Mouse (Mus musculus) limb, embryonic 12.5 days (tissue): ENCODE measurements around the gene Tldc1. TPM values are rescaled to one million over a fixed set of nuclear protein-coding genes. Genes with fewer than 3 reads are reported as not detected.

ENCODE experiments used
- ATAC-seq: fragments of 200-750 bp; cut with Nextera tagmentation; 2 replicates; pipeline ENCODE4 v1.8.0; 2017; ENCODE audit warnings: low read depth, moderate TSS enrichment; ENCODE audit not compliant: insufficient number of reproducible peaks, insufficient read depth, low FRiP score, low TSS enrichment
- H3K27ac ChIP-seq: fragments of 300-500 bp; sonication (generic); 2 replicates; pipeline ENCODE4 v1.5.1; 2016; ENCODE audit warnings: mild to moderate bottlenecking, moderate library complexity
- H3K27me3 ChIP-seq: fragments of 300-500 bp; sonication (generic); 2 replicates; pipeline ENCODE4 v1.6.1; 2016; ENCODE audit warnings: mild to moderate bottlenecking, moderate library complexity
- H3K36me3 ChIP-seq: fragments of 300-500 bp; sonication (generic); 2 replicates; pipeline ENCODE4 v1.6.1; 2016; ENCODE audit warnings: mild to moderate bottlenecking, moderate library complexity
- H3K4me1 ChIP-seq: fragments of 300-500 bp; sonication (generic); replicated peaks from 2 replicates; pipeline ENCODE4 v1.6.1; 2016
- H3K4me2 ChIP-seq: fragments of 300-500 bp; sonication (generic); 2 replicates; pipeline ENCODE4 v1.6.1; 2016; ENCODE audit warnings: mild to moderate bottlenecking, moderate library complexity
- H3K4me3 ChIP-seq: fragments of 300-500 bp; sonication (generic); replicated peaks from 2 replicates; pipeline ENCODE4 v1.5.1; 2016; ENCODE audit warnings: mild to moderate bottlenecking
- H3K9ac ChIP-seq: fragments of 300-500 bp; sonication (generic); replicated peaks from 2 replicates; pipeline ENCODE4 v1.6.1; 2016; ENCODE audit warnings: mild to moderate bottlenecking, moderate library complexity
- H3K9me3 ChIP-seq: fragments of 300-500 bp; sonication (generic); 2 replicates; pipeline ENCODE4 v1.6.1; 2016; ENCODE audit warnings: mild to moderate bottlenecking, moderate library complexity
- WGBS: fragments of 180-500 bp; shearing (Covaris S2); methylation state at CpG from one replicate; pipeline ENCODE4 v1.1.7; 2016; 5-methylcytosine and 5-hydroxymethylcytosine counted together
- polyA plus RNA-seq: library from polyadenylated mRNA; unstranded; fragments of >200 nt; fragmentation: Nextera tagmentation; extraction: Ambion mirVana; gene quantifications from 2 replicates; pipeline ENCODE4 v1.2.1, GENCODE M21; 2016

The Tldc1 gene
- polyA plus RNA-seq, 1 experiment from 2014 or later, result 10.3 TPM

GRCm38 (mm10) chr8:119740634-119741033 is 37.6 kb downstream of the Tldc1 start:
- no peak for ATAC-seq
- Histone ChIP-seq H3K27me3 (no peaks in the 10 kb centered on the region), H3K27ac (no peak overlapping the region), H3K36me3 (no peaks in the 10 kb centered on the region), H3K4me1 (no peaks in the 10 kb centered on the region), H3K9me3 (no peaks in the 10 kb centered on the region), H3K4me2 (no peak overlapping the region), H3K9ac (no peak overlapping the region), H3K4me3 (no peak overlapping the region)
- 64% methylated on average over 4 of the region's 4 CpGs for WGBS

- Histone ChIP-seq H3K9me3 (no peaks in the 10 kb centered on the region), H3K4me3 (no peak overlapping the region), H3K9ac (no peak overlapping the region), H3K4me1 (no peaks in the 10 kb centered on the region), H3K36me3 (no peaks in the 10 kb centered on the region), H3K27ac (no peak overlapping the region), H3K27me3 (no peaks in the 10 kb centered on the region), H3K4me2 (no peak overlapping the region)
- WGBS, result 69% methylated on average over 19 of the region's 19 CpGs
- ATAC-seq, result no peak
Measured at GRCm38 (mm10) chr8:119738129-119738907, 39.9 kb downstream of the Tldc1 start.

- H3K9me3 ChIP-seq, result no peaks in the 10 kb centered on the region
- WGBS, result 82% methylated on average over 11 of the region's 11 CpGs
- no peak overlapping the region for H3K27ac ChIP-seq
- H3K27me3 ChIP-seq, result no peaks in the 10 kb centered on the region
- no peaks in the 10 kb centered on the region for H3K4me1 ChIP-seq
- no peaks in the 10 kb centered on the region for H3K36me3 ChIP-seq
- no peak overlapping the region for H3K4me2 ChIP-seq
- ATAC-seq, result no peak
- H3K4me3 ChIP-seq, result no peak overlapping the region
- no peak overlapping the region for H3K9ac ChIP-seq
Measured at GRCm38 (mm10) chr8:119737093-119737900, 40.9 kb downstream of the Tldc1 start.

GRCm38 (mm10) chr8:119736348-119736917 is 41.8 kb downstream of the Tldc1 start:
- Histone ChIP-seq H3K9ac (no peak overlapping the region), H3K9me3 (no peaks in the 10 kb centered on the region), H3K4me2 (no peak overlapping the region), H3K4me1 (no peaks in the 10 kb centered on the region), H3K36me3 (no peaks in the 10 kb centered on the region), H3K27me3 (no peaks in the 10 kb centered on the region), H3K27ac (no peak overlapping the region), H3K4me3 (no peak overlapping the region)
- WGBS, result 89% methylated on average over 10 of the region's 10 CpGs
- ATAC-seq, result no peak

- no peak overlapping the region for H3K4me3 ChIP-seq
- no peaks in the 10 kb centered on the region for H3K9me3 ChIP-seq
- no peak overlapping the region for H3K27ac ChIP-seq
- no peaks in the 10 kb centered on the region for H3K4me1 ChIP-seq
- whole genome bisulfite sequencing, result 88% methylated on average over 13 of the region's 13 CpGs
- H3K36me3 ChIP-seq, result no peaks in the 10 kb centered on the region
- H3K27me3 ChIP-seq, result no peaks in the 10 kb centered on the region
- no peak for ATAC-seq
- no peak overlapping the region for H3K4me2 ChIP-seq
- H3K9ac ChIP-seq, result no peak overlapping the region
Measured at GRCm38 (mm10) chr8:119732072-119732471, 46.1 kb downstream of the Tldc1 start.

GRCm38 (mm10) chr8:119728351-119728895 is 49.8 kb downstream of the Tldc1 start:
- Histone ChIP-seq H3K9me3 (no peaks in the 10 kb centered on the region), H3K4me1 (no peaks in the 10 kb centered on the region), H3K9ac (no peak overlapping the region), H3K36me3 (no peaks in the 10 kb centered on the region), H3K27ac (no peak overlapping the region), H3K4me2 (no peak overlapping the region), H3K27me3 (peaks cover 8% of the 10 kb centered on the region), H3K4me3 (no peak overlapping the region)
- WGBS, result 90% methylated on average over 8 of the region's 8 CpGs
- ATAC-seq, result no peak

GRCm38 (mm10) chr8:119727093-119727492 is 51.1 kb downstream of the Tldc1 start:
- 92% methylated on average over 8 of the region's 8 CpGs for WGBS
- Histone ChIP-seq H3K9ac (no peak overlapping the region), H3K9me3 (no peaks in the 10 kb centered on the region), H3K4me3 (no peak overlapping the region), H3K4me2 (no peak overlapping the region), H3K4me1 (no peaks in the 10 kb centered on the region), H3K36me3 (no peaks in the 10 kb centered on the region), H3K27ac (no peak overlapping the region), H3K27me3 (peaks cover 17% of the 10 kb centered on the region)
- no peak for ATAC-seq

- H3K27me3 ChIP-seq, result peaks cover 18% of the 10 kb centered on the region
- peaks cover 11% of the 10 kb centered on the region for H3K4me1 ChIP-seq
- 88% methylated on average over 6 of the region's 6 CpGs for WGBS
- H3K4me2 ChIP-seq, result no peak overlapping the region
- H3K36me3 ChIP-seq, result no peaks in the 10 kb centered on the region
- H3K9ac ChIP-seq, result no peak overlapping the region
- H3K9me3 ChIP-seq, result no peaks in the 10 kb centered on the region
- no peak overlapping the region for H3K4me3 ChIP-seq
- ATAC-seq, result no peak
- H3K27ac ChIP-seq, result no peak overlapping the region
Measured at GRCm38 (mm10) chr8:119724596-119724995, 53.6 kb downstream of the Tldc1 start.

GRCm38 (mm10) chr8:119723676-119724075 is 54.5 kb downstream of the Tldc1 start:
- peaks cover 12% of the 10 kb centered on the region for H3K4me1 ChIP-seq
- H3K9ac ChIP-seq, result no peak overlapping the region
- no peaks in the 10 kb centered on the region for H3K36me3 ChIP-seq
- 71% methylated on average over 4 of the region's 4 CpGs for WGBS
- no peak overlapping the region for H3K4me3 ChIP-seq
- no peak overlapping the region for H3K4me2 ChIP-seq
- no peak for ATAC-seq
- no peaks in the 10 kb centered on the region for H3K9me3 ChIP-seq
- H3K27ac ChIP-seq, result no peak overlapping the region
- peaks cover 24% of the 10 kb centered on the region for H3K27me3 ChIP-seq

GRCm38 (mm10) chr8:119722348-119722747 is 55.9 kb downstream of the Tldc1 start:
- ATAC-seq, result no peak
- Histone ChIP-seq H3K4me2 (no peak overlapping the region), H3K9ac (no peak overlapping the region), H3K4me1 (peaks cover 12% of the 10 kb centered on the region), H3K27me3 (peaks cover 25% of the 10 kb centered on the region), H3K36me3 (no peaks in the 10 kb centered on the region), H3K27ac (no peak overlapping the region), H3K4me3 (no peak overlapping the region), H3K9me3 (no peaks in the 10 kb centered on the region)
- WGBS, result 60% methylated on average over 6 of the region's 6 CpGs

GRCm38 (mm10) chr8:119719011-119719501 is 59.2 kb downstream of the Tldc1 start:
- no peak for ATAC-seq
- Histone ChIP-seq H3K9ac (no peak overlapping the region), H3K27me3 (peaks cover 23% of the 10 kb centered on the region), H3K4me3 (no peak overlapping the region), H3K27ac (no peak overlapping the region), H3K4me1 (peaks cover 12% of the 10 kb centered on the region), H3K36me3 (no peaks in the 10 kb centered on the region), H3K9me3 (no peaks in the 10 kb centered on the region), H3K4me2 (no peak overlapping the region)
- 76% methylated on average over 12 of the region's 12 CpGs for WGBS
